ENCODE assay signal across 8 mouse cellular contexts in genomic region chr16:13867910-13868514, GRCm38 (mm10). TPM values are rescaled to one million over a fixed set of nuclear protein-coding genes. Genes with fewer than 3 reads are reported as not detected.
DNase-seq lines count a peak whose midpoint lies in the region; ATAC-seq and TF ChIP-seq lines count a peak whose summit lies in the region.

No protein-coding gene starts in this region.

- H3K27me3 ChIP-seq in heart, embryonic 10.5 days (ENCODE audit: insufficient read depth, poor library complexity, severe bottlenecking), result no peaks in the 10 kb centered on the region
- H3K27me3 ChIP-seq in E14TG2a.4 (ENCODE audit: insufficient read depth, low read length), result no peaks in the 10 kb centered on the region
- H3K27me3 ChIP-seq in midbrain, embryonic 10.5 days (ENCODE audit: low read depth, poor library complexity, severe bottlenecking), result no peaks in the 10 kb centered on the region

- H3K27ac ChIP-seq in heart, embryonic 10.5 days, result peak overlapping the region; percentile 83
- peak overlapping the region; percentile 84 for H3K27ac ChIP-seq in midbrain, embryonic 10.5 days (replicated peaks)

- 9% methylated on average over 42 of the region's 42 CpGs for WGBS in heart, embryonic 10.5 days
- WGBS in midbrain, embryonic 10.5 days, result 4% methylated on average over 42 of the region's 42 CpGs

- ATAC-seq in CD4-positive, CD25-positive, alpha-beta regulatory T cell, adult 4 months, result no peak

- peaks cover 8% of the 10 kb centered on the region for H3K4me1 ChIP-seq in heart, embryonic 10.5 days
- peaks cover 9% of the 10 kb centered on the region for H3K4me1 ChIP-seq in E14TG2a.4 (replicated peaks; ENCODE audit: low read depth, low read length)
- peaks cover 10% of the 10 kb centered on the region for H3K4me1 ChIP-seq in midbrain, embryonic 10.5 days

- H3K9me3 ChIP-seq in heart, embryonic 10.5 days, result no peaks in the 10 kb centered on the region
- no peaks in the 10 kb centered on the region for H3K9me3 ChIP-seq in E14TG2a.4 (ENCODE audit: low read length)
- no peaks in the 10 kb centered on the region for H3K9me3 ChIP-seq in midbrain, embryonic 10.5 days (replicated peaks)

- TF ChIP-seq POLR2A in brain, embryonic 14.5 days (IDR thresholded peaks at IDR 0.05; ENCODE audit: borderline replicate concordance, extremely low read depth, insufficient read depth, insufficient read length, poor library complexity, severe bottlenecking), result no peak

- DNase-seq in heart, embryonic 10.5 days (ENCODE audit: low spot score), result peak; percentile 79
- DNase-seq in heart, adult 8-10 months (ENCODE audit: low spot score), result no peak
- peak; percentile 37 for DNase-seq in brain, embryonic 14.5 days (ENCODE audit: low read depth)
- DNase-seq in heart, postnatal 4 days, result peak; percentile 12
- peak; percentile 50 for DNase-seq in midbrain, embryonic 10.5 days (ENCODE audit: low spot score)
- no peak for DNase-seq in right cerebral cortex, postnatal 36 days (ENCODE audit: low spot score in 2 of 2)

- H3K4me3 ChIP-seq in heart, embryonic 10.5 days, result peak overlapping the region; percentile 57
- H3K4me3 ChIP-seq in E14TG2a.4 (replicated peaks; ENCODE audit: low read length), result peak overlapping the region; percentile 67
- H3K4me3 ChIP-seq in midbrain, embryonic 10.5 days, result peak overlapping the region; percentile 57

- H3K36me3 ChIP-seq in heart, embryonic 10.5 days, result peaks cover 26% of the 10 kb centered on the region
- peaks cover 40% of the 10 kb centered on the region for H3K36me3 ChIP-seq in E14TG2a.4 (ENCODE audit: insufficient read depth, low read length)
- H3K36me3 ChIP-seq in midbrain, embryonic 10.5 days, result peaks cover 21% of the 10 kb centered on the region

- no peak for TF ChIP-seq CTCF in E14TG2a.4 (conservative IDR thresholded peaks at IDR 0.05; ENCODE audit: low read length)
- no peak for TF ChIP-seq CTCF in brain, embryonic 14.5 days (IDR thresholded peaks at IDR 0.05; ENCODE audit: borderline replicate concordance, extremely low read depth, insufficient read depth, insufficient read length)

RNA-seq across cellular contexts. Expression of gene Pdxdc1, which starts 34.9 kb away (rescaled TPM):
- 74.3 and 79.4 TPM in 2 replicates for polyA plus RNA-seq in heart, embryonic 10.5 days (2016; fragmentation: Nextera tagmentation; extraction: Ambion mirVana)
- 10 to 100 TPM; 76.3 to 89.5 (median 80.4) TPM for total RNA-seq in heart, adult 8-10 months (2022)
- polyA plus RNA-seq in brain, embryonic 14.5 days (2012; rRNA removed), result 45.8 and 57.9 TPM in 2 replicates
- total RNA-seq in heart, postnatal 4 days (2021), result 10 to 100 TPM; 87.8 to 88.9 TPM
- polyA plus RNA-seq in midbrain, embryonic 10.5 days (2016; fragmentation: Nextera tagmentation; extraction: Ambion mirVana), result 63.5 and 71.2 TPM in 2 replicates
- 10 to 100 TPM; 21.0 to 28.2 TPM for polyA plus RNA-seq in CD4-positive, CD25-positive, alpha-beta regulatory T cell, adult 4 months (2017; shearing (Covaris generic))

RNA-seq across cellular contexts. Expression of gene Mpv17l, which starts 34.9 kb away (rescaled TPM):
- 1.9 and 2.5 TPM in 2 replicates for polyA plus RNA-seq in heart, embryonic 10.5 days (2016; fragmentation: Nextera tagmentation; extraction: Ambion mirVana)
- 1 to 10 TPM; 1.6 to 3.6 (median 3.3) TPM for total RNA-seq in heart, adult 8-10 months (2022)
- 9.6 and 12.6 TPM in 2 replicates for polyA plus RNA-seq in brain, embryonic 14.5 days (2012; rRNA removed)
- 1 to 10 TPM; 1.3 to 2.1 TPM for total RNA-seq in heart, postnatal 4 days (2021)
- polyA plus RNA-seq in midbrain, embryonic 10.5 days (2016; fragmentation: Nextera tagmentation; extraction: Ambion mirVana), result 2.9 and 3.2 TPM in 2 replicates
- polyA plus RNA-seq in CD4-positive, CD25-positive, alpha-beta regulatory T cell, adult 4 months (2017; shearing (Covaris generic)), result under 1 TPM; 0.55 to 0.91 TPM

RNA-seq across cellular contexts. Expression of gene Ntan1, which starts 49.4 kb away (rescaled TPM):
- 129 and 145 TPM in 2 replicates for polyA plus RNA-seq in heart, embryonic 10.5 days (2016; fragmentation: Nextera tagmentation; extraction: Ambion mirVana)
- 10 to 100 TPM; 42.5 to 50.4 (median 43.5) TPM for total RNA-seq in heart, adult 8-10 months (2022)
- polyA plus RNA-seq in brain, embryonic 14.5 days (2012; rRNA removed), result 136 and 159 TPM in 2 replicates
- total RNA-seq in heart, postnatal 4 days (2021), result 10 to 100 TPM; 74.8 to 76.1 TPM
- polyA plus RNA-seq in midbrain, embryonic 10.5 days (2016; fragmentation: Nextera tagmentation; extraction: Ambion mirVana), result 129 and 145 TPM in 2 replicates
- polyA plus RNA-seq in CD4-positive, CD25-positive, alpha-beta regulatory T cell, adult 4 months (2017; shearing (Covaris generic)), result 100 to 1,000 TPM; 129 to 146 TPM

Comparison
In these comparisons a context has a peak if more than half of its experiments do, and no peak if none do; other contexts are left out.
1. DNase-seq: peak in heart, embryonic 10.5 days (single experiment), brain, embryonic 14.5 days (single experiment), heart, postnatal 4 days (single experiment) and midbrain, embryonic 10.5 days (single experiment); none in heart, adult 8-10 months (single experiment) and right cerebral cortex, postnatal 36 days (0 of 2).
2. Peak in every context shown above with its lines, with median percentiles within 50 percentile points of each other: H3K4me3 ChIP-seq.